Mouse (Mus musculus) kidney, postnatal 36 days (tissue): ENCODE results near the gene Gm13757.
"Not testable (repeated sequence)": the region's sequence is repeated elsewhere in the genome, so short reads cannot be mapped to it uniquely, and the experiment has no call there.

ENCODE experiments used
- DNase-seq, 2 experiments: peaks; one replicate each; pipeline ENCODE4 v3.0.0; 2021 to 2022; ENCODE audit warnings: mixed read lengths in 2 of 2

Gene Gm13757

GRCm38 (mm10) chr2:88449031-88449430, at the start of gene Gm13757:
Gene Gm13757, minus strand, starts transcription at chr2:88449131.
- no peak for DNase-seq

- no peak for DNase-seq
These were observed 44.1 kb upstream of the Gm13757 start, which contains the start of gene Olfr1185-ps1 for GRCm38 (mm10) chr2:88493020-88493419. Gene Olfr1185-ps1, plus strand, starts transcription at chr2:88493320.

GRCm38 (mm10) chr2:88483298-88483697, 34.4 kb upstream of the Gm13757 start, which contains the start of gene Olfr1184:
Gene Olfr1184, plus strand, starts transcription at chr2:88483598.
- DNase-seq = no peak

GRCm38 (mm10) chr2:88454567-88454966, 5.6 kb upstream of the Gm13757 start, which contains the start of gene Olfr1183:
Gene Olfr1183, plus strand, starts transcription at chr2:88454867.
- DNase-seq = not testable (repeated sequence)

- no peak for DNase-seq
These were observed 22.9 kb downstream of the Gm13757 start, which contains the start of gene Olfr1181 for GRCm38 (mm10) chr2:88426071-88426470. Gene Olfr1181, minus strand, starts transcription at chr2:88426171.

GRCm38 (mm10) chr2:88419051-88419450, 29.9 kb downstream of the Gm13757 start, which contains the start of gene Olfr1180:
Gene Olfr1180, minus strand, starts transcription at chr2:88419151.
- DNase-seq = no peak

GRCm38 (mm10) chr2:88406353-88406752, 42.6 kb downstream of the Gm13757 start, which contains the start of gene Olfr1179:
Gene Olfr1179, minus strand, starts transcription at chr2:88406453.
- no peak for DNase-seq
